Mouse (Mus musculus): ENCODE results near the gene Mtmr1.

Mtmr1 gene

GRCm38 (mm10) chrX:71442916-71443315 lies 78.4 kb downstream of the Mtmr1 start:
- no peak for DNase-seq (ENCODE audit: low spot score)

GRCm38 (mm10) chrX:71456078-71456737 lies 91.6 kb downstream of the Mtmr1 start:
- no peak for DNase-seq (ENCODE audit: low spot score)

- no peak for DNase-seq (ENCODE audit: low spot score)
Measured at GRCm38 (mm10) chrX:71464138-71464826, 99.7 kb downstream of the Mtmr1 start.

- DNase-seq (ENCODE audit: low spot score) = no peak
Measured at GRCm38 (mm10) chrX:71465417-71465816, 100.9 kb downstream of the Mtmr1 start.

GRCm38 (mm10) chrX:71467491-71467890 lies 102.9 kb downstream of the Mtmr1 start:
- DNase-seq (ENCODE audit: low spot score) = no peak
